25 mouse cellular contexts compared by ENCODE assay signal in the genomic region with DNA sequence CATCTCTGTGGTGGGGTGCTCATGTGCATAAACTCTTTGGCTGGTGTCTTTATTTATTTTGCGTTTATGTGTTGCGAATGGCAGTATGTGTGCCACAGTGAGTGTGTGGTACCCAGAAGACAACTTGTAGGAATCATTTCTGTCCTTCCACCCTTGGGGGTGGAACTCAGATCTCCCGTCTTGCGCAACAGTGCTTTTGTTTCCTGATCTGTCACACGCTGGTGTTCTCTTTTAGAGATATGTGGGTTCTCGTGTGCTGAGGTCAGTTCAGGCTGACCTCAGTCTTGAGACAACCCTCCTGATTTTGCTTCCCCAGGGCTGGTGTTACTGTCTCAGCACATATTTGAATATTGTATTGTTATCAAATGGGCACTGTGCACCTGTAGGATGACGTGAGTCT. TPM values are rescaled to one million over a fixed set of nuclear protein-coding genes. Genes with fewer than 3 reads are reported as not detected.
DNase-seq lines count a peak whose midpoint lies in the region; ATAC-seq lines count a peak whose summit lies in the region.
"Had no signal": no experiment of that assay in that cellular context is flagged by ENCODE, and none has a peak within 500 bp of the region (broad histone marks: within the 10 kb centered on the region; RNA-seq: fewer than 3 reads in every experiment).

No protein-coding gene starts in this region.

- no peaks in the 10 kb centered on the region for H3K27me3 ChIP-seq in forebrain, embryonic 13.5 days
- H3K27me3 ChIP-seq in forebrain, embryonic 15.5 days, result no peaks in the 10 kb centered on the region
- H3K27me3 ChIP-seq in midbrain, embryonic 10.5 days (ENCODE audit: low read depth, poor library complexity, severe bottlenecking), result no peaks in the 10 kb centered on the region
- no peaks in the 10 kb centered on the region for H3K27me3 ChIP-seq in midbrain, embryonic 14.5 days (ENCODE audit: control insufficient read depth, insufficient read depth, low read length)
- H3K27me3 ChIP-seq: embryonic facial prominence, embryonic 15.5 days had no signal

- DNase-seq in midbrain, embryonic 10.5 days (ENCODE audit: low spot score), result no peak
- DNase-seq in midbrain, embryonic 14.5 days, result no peak
- DNase-seq in right cerebral cortex, postnatal 4 days, result no peak
- no peak for DNase-seq in kidney, postnatal 4 days
- DNase-seq: cerebellum, adult 18-20 months; heart, adult 2 months; heart, postnatal 10 days; kidney, adult 18-20 months; kidney, postnatal 25 days; thymus, postnatal 25 days had no signal

- whole genome bisulfite sequencing in forebrain, embryonic 13.5 days, result 91% methylated on average over 7 of the region's 7 CpGs
- 95% methylated on average over 7 of the region's 7 CpGs for WGBS in forebrain, embryonic 15.5 days
- 94% methylated on average over 7 of the region's 7 CpGs for WGBS in midbrain, embryonic 10.5 days
- WGBS in midbrain, embryonic 14.5 days, result 94% methylated on average over 7 of the region's 7 CpGs

- 0 out of 2 replicates have a peak overlapping the region, but pooled peaks have one; percentile 1 for H3K4me2 ChIP-seq in forebrain, embryonic 13.5 days
- no peak overlapping the region for H3K4me2 ChIP-seq in forebrain, embryonic 15.5 days (replicated peaks)
- H3K4me2 ChIP-seq in midbrain, embryonic 14.5 days (ENCODE audit: low read length), result no peak overlapping the region

- no peaks in the 10 kb centered on the region for H3K9me3 ChIP-seq in forebrain, embryonic 13.5 days (replicated peaks)
- no peaks in the 10 kb centered on the region for H3K9me3 ChIP-seq in forebrain, embryonic 15.5 days
- H3K9me3 ChIP-seq in midbrain, embryonic 10.5 days (replicated peaks), result no peaks in the 10 kb centered on the region
- no peaks in the 10 kb centered on the region for H3K9me3 ChIP-seq in midbrain, embryonic 14.5 days (ENCODE audit: control insufficient read depth, low read length)
- H3K9me3 ChIP-seq: embryonic facial prominence, embryonic 15.5 days had no signal

- peaks cover 19% of the 10 kb centered on the region for H3K4me1 ChIP-seq in forebrain, embryonic 13.5 days
- H3K4me1 ChIP-seq in forebrain, embryonic 15.5 days, result peaks cover 16% of the 10 kb centered on the region
- H3K4me1 ChIP-seq in midbrain, embryonic 10.5 days, result peaks cover 22% of the 10 kb centered on the region
- peaks cover 9% of the 10 kb centered on the region for H3K4me1 ChIP-seq in midbrain, embryonic 14.5 days (ENCODE audit: control insufficient read depth, insufficient read depth, low read length)
- H3K4me1 ChIP-seq in brown adipose tissue, adult 24 weeks (ENCODE audit: control insufficient read depth, insufficient read depth, insufficient read length, low read length), result peaks cover 30% of the 10 kb centered on the region

- no peak overlapping the region for H3K4me3 ChIP-seq in forebrain, embryonic 13.5 days
- H3K4me3 ChIP-seq in forebrain, embryonic 15.5 days, result no peak overlapping the region
- H3K4me3 ChIP-seq in midbrain, embryonic 10.5 days, result 0 out of 2 replicates have a peak overlapping the region, but pooled peaks have one; percentile 75
- no peak overlapping the region for H3K4me3 ChIP-seq in midbrain, embryonic 14.5 days (replicated peaks; ENCODE audit: low read depth, low read length)
- peak overlapping the region; percentile 87; the same call in 1 of the 2 replicates for H3K4me3 ChIP-seq in brown adipose tissue, adult 24 weeks (ENCODE audit: insufficient read depth, low read depth, low read length)
- H3K4me3 ChIP-seq: heart, adult 2 months had no signal

- no peak for ATAC-seq in forebrain, embryonic 13.5 days
- ATAC-seq in forebrain, embryonic 15.5 days (replicated peaks), result no peak
- ATAC-seq in midbrain, embryonic 14.5 days (ENCODE audit: low FRiP score, low TSS enrichment), result no peak
- peak; percentile 56 for ATAC-seq in megakaryocyte progenitor cell, adult 5-6 weeks (replicated peaks; ENCODE audit: poor library complexity)
- ATAC-seq: forebrain, embryonic 14.5 days had no signal

- no peak overlapping the region for H3K27ac ChIP-seq in forebrain, embryonic 13.5 days
- H3K27ac ChIP-seq in forebrain, embryonic 15.5 days (replicated peaks), result no peak overlapping the region
- H3K27ac ChIP-seq in midbrain, embryonic 10.5 days (replicated peaks), result no peak overlapping the region
- no peak overlapping the region for H3K27ac ChIP-seq in midbrain, embryonic 14.5 days (replicated peaks; ENCODE audit: low read depth, low read length)
- no peak overlapping the region for H3K27ac ChIP-seq in brown adipose tissue, adult 24 weeks (replicated peaks; ENCODE audit: low read depth, low read length)
- H3K27ac ChIP-seq: embryonic facial prominence, embryonic 15.5 days; heart, adult 2 months; hindbrain, embryonic 14.5 days had no signal

- H3K9ac ChIP-seq in forebrain, embryonic 13.5 days, result no peak overlapping the region
- no peak overlapping the region for H3K9ac ChIP-seq in forebrain, embryonic 15.5 days (replicated peaks)
- no peak overlapping the region for H3K9ac ChIP-seq in midbrain, embryonic 14.5 days (replicated peaks; ENCODE audit: low read length)
- H3K9ac ChIP-seq: embryonic facial prominence, embryonic 15.5 days had no signal

- H3K36me3 ChIP-seq in forebrain, embryonic 13.5 days (ENCODE audit: poor library complexity, severe bottlenecking), result peaks cover 7% of the 10 kb centered on the region; the same call in 1 of the 2 replicates
- H3K36me3 ChIP-seq in forebrain, embryonic 15.5 days, result no peaks in the 10 kb centered on the region
- H3K36me3 ChIP-seq in midbrain, embryonic 10.5 days, result peaks cover 12% of the 10 kb centered on the region
- no peaks in the 10 kb centered on the region for H3K36me3 ChIP-seq in midbrain, embryonic 14.5 days (ENCODE audit: control insufficient read depth, insufficient read depth, low read length)

RNA-seq across cellular contexts. Expression of gene Vapb, which starts 1.8 kb away (rescaled TPM):
- 9.0 and 11.4 TPM in 2 replicates for polyA plus RNA-seq in forebrain, embryonic 13.5 days (2015; fragmentation: Nextera tagmentation; extraction: Ambion mirVana)
- 8.7 and 15.7 TPM in 2 replicates for polyA plus RNA-seq in forebrain, embryonic 15.5 days (2015; fragmentation: Nextera tagmentation; extraction: Ambion mirVana)
- 9.4 and 11.6 TPM in 2 replicates for polyA plus RNA-seq in midbrain, embryonic 10.5 days (2016; fragmentation: Nextera tagmentation; extraction: Ambion mirVana)
- polyA plus RNA-seq in midbrain, embryonic 14.5 days (2014; fragmentation: Nextera tagmentation; extraction: Ambion mirVana), result 14.8 and 24.3 TPM in 2 replicates
- 74.1 and 75.7 TPM in 2 replicates for polyA plus RNA-seq in brown adipose tissue, adult 24 weeks (2012; ENCODE audit: insufficient read depth, insufficient read length, missing spikeins)
- 8.1 and 9.1 TPM in 2 replicates for total RNA-seq in megakaryocyte progenitor cell, adult 5-6 weeks (2015)
- total RNA-seq in megakaryocyte progenitor cell, adult 5-6 weeks (2017), result 62.1 and 62.5 TPM in 2 replicates

RNA-seq across cellular contexts. Expression of gene 1700010B08Rik, which starts 19.9 kb away (rescaled TPM):
- not detected in 2 replicates for polyA plus RNA-seq in forebrain, embryonic 13.5 days (2015; fragmentation: Nextera tagmentation; extraction: Ambion mirVana)
- polyA plus RNA-seq in forebrain, embryonic 15.5 days (2015; fragmentation: Nextera tagmentation; extraction: Ambion mirVana), result not detected in 2 replicates
- polyA plus RNA-seq in midbrain, embryonic 10.5 days (2016; fragmentation: Nextera tagmentation; extraction: Ambion mirVana), result not detected in 2 replicates
- polyA plus RNA-seq in midbrain, embryonic 14.5 days (2014; fragmentation: Nextera tagmentation; extraction: Ambion mirVana), result not detected in 2 replicates
- polyA plus RNA-seq in brown adipose tissue, adult 24 weeks (2012; ENCODE audit: insufficient read depth, insufficient read length, missing spikeins), result not detected in 2 replicates
- total RNA-seq in megakaryocyte progenitor cell, adult 5-6 weeks (2015), result not detected in 2 replicates
- not detected in 2 replicates for total RNA-seq in megakaryocyte progenitor cell, adult 5-6 weeks (2017)
- total RNA-seq: adrenal gland, adult 18-20 months; gastrocnemius, adult 18-20 months; heart, adult 2 months; heart, postnatal 10 days; layer of hippocampus, postnatal 10 days; left cerebral cortex, postnatal 14 days had no signal
- polyA plus RNA-seq: embryonic facial prominence, embryonic 15.5 days; forebrain, embryonic 14.5 days; hindbrain, embryonic 14.5 days; liver, embryonic 16.5 days; neural tube, embryonic 14.5 days; small intestine, adult 2 months; stomach, embryonic 14.5 days had no signal

Comparison
In these comparisons a context has a peak if more than half of its experiments do, and no peak if none do; other contexts are left out.
1. H3K4me3 ChIP-seq: peak in midbrain, embryonic 10.5 days (single experiment) and brown adipose tissue, adult 24 weeks (single experiment); none in forebrain, embryonic 13.5 days (single experiment), forebrain, embryonic 15.5 days (single experiment) and midbrain, embryonic 14.5 days (single experiment).